Mouse (Mus musculus): ENCODE data around the gene Frg2f1.

DNA sequence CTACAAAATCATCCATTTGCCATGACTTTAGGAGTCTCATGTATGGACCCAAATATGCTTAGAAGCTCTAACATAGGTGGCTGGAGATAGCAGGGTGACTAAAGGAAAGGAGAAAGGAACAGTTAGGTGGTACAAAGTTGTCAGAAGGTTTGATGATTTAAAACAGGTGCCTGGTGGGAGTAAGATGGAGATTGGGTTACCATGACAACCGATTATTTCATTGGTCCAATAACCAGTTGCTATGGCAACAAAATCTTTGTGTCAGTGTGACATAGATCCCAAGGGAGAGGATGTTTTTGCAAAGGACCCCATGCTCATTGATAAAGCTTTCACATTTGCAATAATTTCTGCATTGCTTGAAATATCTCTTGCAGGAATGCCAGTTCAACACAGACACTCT lies 15.3 kb downstream of the Frg2f1 start:
- TF ChIP-seq POLR2A (IDR thresholded peaks at IDR 0.05; ENCODE audit: low read depth, low read length) = no peak
- no peak for TF ChIP-seq CTCF (IDR thresholded peaks at IDR 0.05; ENCODE audit: extremely low read depth, insufficient read length, insufficient replicate concordance, low read depth, low read length)

All from small intestine, adult 2 months (tissue).